8 mouse cellular contexts compared by ENCODE assay signal in the genomic region with DNA sequence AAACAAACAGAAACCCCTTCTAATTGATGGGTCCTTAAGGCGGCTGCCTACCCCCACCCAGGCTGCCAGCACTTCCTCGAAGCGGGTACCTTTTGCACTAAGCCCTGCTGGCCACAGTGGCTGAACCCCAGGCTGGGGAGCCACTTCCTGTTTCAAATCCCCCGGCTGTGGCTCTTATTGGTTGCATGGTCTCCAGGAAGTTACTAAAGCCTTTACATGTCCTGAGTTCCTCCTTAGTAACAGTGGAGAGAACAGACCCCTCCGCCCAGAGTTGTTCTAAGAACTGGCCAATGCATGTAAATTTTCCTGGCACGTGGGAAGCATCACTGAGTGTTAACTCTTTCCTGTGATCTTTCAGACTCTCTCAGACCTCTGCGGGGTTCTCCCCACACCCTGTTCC. TPM values are rescaled to one million over a fixed set of nuclear protein-coding genes. Genes with fewer than 3 reads are reported as not detected.
DNase-seq lines count a peak whose midpoint lies in the region; ATAC-seq and TF ChIP-seq lines count a peak whose summit lies in the region.

No protein-coding gene starts in this region.

- no peak; a peak in 1 of 4 replicates for TF ChIP-seq POLR2A in MEL (IDR thresholded peaks at IDR 0.05; ENCODE audit: control insufficient read depth in 1 of 2, insufficient read depth in 1 of 2, low read depth in 1 of 2, low read length in 2 of 2, poor library complexity in 1 of 2)

- H3K27ac ChIP-seq in MEL (ENCODE audit: control insufficient read depth, low read depth, low read length), result peak overlapping the region; percentile 32; the same call in 1 of the 2 replicates
- no peak overlapping the region; the same call in 1 of the 2 replicates for H3K27ac ChIP-seq in heart, embryonic 12.5 days (ENCODE audit: poor library complexity, severe bottlenecking)

- WGBS in heart, embryonic 12.5 days, result 46% methylated on average over 7 of the region's 7 CpGs

- no peak for ATAC-seq in heart, embryonic 12.5 days (ENCODE audit: insufficient number of reproducible peaks, low FRiP score)
- ATAC-seq in monocyte, adult 5-6 weeks (replicated peaks; ENCODE audit: insufficient number of reproducible peaks, low FRiP score, low TSS enrichment, poor library complexity, severe bottlenecking), result peak; percentile 80

- no peak for TF ChIP-seq RAD21 in MEL (IDR thresholded peaks at IDR 0.05; ENCODE audit: low read depth, low read length)

- no peaks in the 10 kb centered on the region for H3K27me3 ChIP-seq in MEL (ENCODE audit: control insufficient read depth in 1 of 2, insufficient read depth in 2 of 2, low read length in 2 of 2)
- H3K27me3 ChIP-seq in heart, embryonic 12.5 days (replicated peaks), result no peaks in the 10 kb centered on the region

- TF ChIP-seq CTCF in MEL (IDR thresholded peaks at IDR 0.05 in 2 of 3, conservative IDR thresholded peaks at IDR 0.05 in 1 of 3; ENCODE audit: control insufficient read depth in 1 of 3, insufficient read depth in 1 of 3, low read depth in 2 of 3, low read length in 3 of 3, poor library complexity in 1 of 3, severe bottlenecking in 1 of 3), result no peak

- no peak for TF ChIP-seq EP300 in MEL (IDR thresholded peaks at IDR 0.05; ENCODE audit: low read depth in 1 of 2, low read length in 2 of 2)

- no peak overlapping the region for H3K4me3 ChIP-seq in MEL (ENCODE audit: control insufficient read depth in 1 of 2, insufficient read depth in 1 of 2, low read depth in 2 of 2, low read length in 2 of 2)
- peak overlapping the region; percentile 35 for H3K4me3 ChIP-seq in heart, embryonic 12.5 days

- H3K9me3 ChIP-seq in MEL (replicated peaks; ENCODE audit: insufficient read depth, low read length), result no peaks in the 10 kb centered on the region
- no peaks in the 10 kb centered on the region for H3K9me3 ChIP-seq in heart, embryonic 12.5 days (replicated peaks)

- H3K4me2 ChIP-seq in heart, embryonic 12.5 days, result peak overlapping the region; percentile 59

- DNase-seq in B cell, adult 2 months, result peak; percentile 81 to 85
- DNase-seq in MEL (ENCODE audit: low read depth, low spot score), result peak; percentile 72
- peak; percentile 49 for DNase-seq in liver
- DNase-seq in adrenal gland, postnatal 4 days (ENCODE audit: low spot score in 2 of 2), result no peak
- no peak for DNase-seq in left cerebral cortex, adult 9 months (ENCODE audit: low spot score in 2 of 2)
- DNase-seq in left cerebral cortex, adult 11 months (ENCODE audit: low spot score), result no peak

- H3K9ac ChIP-seq in MEL (ENCODE audit: control insufficient read depth, low read depth, low read length, poor library complexity, severe bottlenecking), result peak overlapping the region; percentile 29; the same call in 1 of the 2 replicates
- peak overlapping the region; percentile 34; the same call in 1 of the 2 replicates for H3K9ac ChIP-seq in heart, embryonic 12.5 days

- H3K36me3 ChIP-seq in MEL (ENCODE audit: control insufficient read depth in 1 of 2, insufficient read depth in 2 of 2, low read length in 2 of 2), result peaks cover 2 to 22% of the 10 kb centered on the region in 2 experiments; a peak in 3 of 4 replicates
- peaks cover 92% of the 10 kb centered on the region for H3K36me3 ChIP-seq in heart, embryonic 12.5 days

- H3K79me2 ChIP-seq in MEL (ENCODE audit: control insufficient read depth, insufficient read depth, low read length, poor library complexity), result peaks cover 37% of the 10 kb centered on the region

- peaks cover 0 to 21% of the 10 kb centered on the region in 2 experiments; a peak in 2 of 4 replicates for H3K4me1 ChIP-seq in MEL (ENCODE audit: control insufficient read depth in 1 of 2, insufficient read depth in 2 of 2, low read length in 2 of 2)
- peaks cover 39% of the 10 kb centered on the region for H3K4me1 ChIP-seq in heart, embryonic 12.5 days (replicated peaks)

TF ChIP-seq in MEL, 35 proteins besides CTCF, POLR2A, EP300 and RAD21:
- TF ChIP-seq USF1 (IDR thresholded peaks at IDR 0.05; ENCODE audit: low read depth, low read length) (peak; percentile 44; the same call in 1 of the 2 replicates), RCOR1 (IDR thresholded peaks at IDR 0.05; ENCODE audit: low read depth, low read length) (no peak), ELF1 (IDR thresholded peaks at IDR 0.05; ENCODE audit: low read depth, low read length) (peak; percentile 75), SIN3A (IDR thresholded peaks at IDR 0.05; ENCODE audit: low read length) (peak; percentile 63)

RNA-seq across cellular contexts. Expression of a gene that starts 9.1 kb away (rescaled TPM):
- total RNA-seq in MEL (2012; rRNA removed), result 3.0 and 4.1 TPM in 2 replicates
- polyA plus RNA-seq in MEL (2012; ENCODE audit: insufficient read depth in 1 of 2, insufficient read length in 2 of 2, low read depth in 1 of 2, low replicate concordance in 2 of 2, missing spikeins in 1 of 2), result 10 to 100 TPM in 1 of 2 experiments, not detected in 1; 23.5 TPM
- polyA plus RNA-seq in heart, embryonic 12.5 days (2016; fragmentation: Nextera tagmentation; extraction: Ambion mirVana), result 7.4 and 8.1 TPM in 2 replicates
- total RNA-seq in monocyte, adult 5-6 weeks (2017), result 2.4 to 15.3 TPM (median 3.2 TPM) in 3 replicates
- 10 to 100 TPM; 36.8 to 37.2 TPM for total RNA-seq in adrenal gland, postnatal 4 days (2021)

RNA-seq across cellular contexts. Expression of a gene that starts 18.1 kb away (rescaled TPM):
- 28.4 and 32.0 TPM in 2 replicates for total RNA-seq in MEL (2012; rRNA removed)
- 10 to 100 TPM in 1 of 2 experiments, not detected in 1; 54.6 TPM for polyA plus RNA-seq in MEL (2012; ENCODE audit: insufficient read depth in 1 of 2, insufficient read length in 2 of 2, low read depth in 1 of 2, low replicate concordance in 2 of 2, missing spikeins in 1 of 2)
- 58.5 and 58.6 TPM in 2 replicates for polyA plus RNA-seq in heart, embryonic 12.5 days (2016; fragmentation: Nextera tagmentation; extraction: Ambion mirVana)
- 16.7 to 38.7 TPM (median 18.9 TPM) in 3 replicates for total RNA-seq in monocyte, adult 5-6 weeks (2017)
- 10 to 100 TPM; 36.0 to 36.5 TPM for total RNA-seq in adrenal gland, postnatal 4 days (2021)

RNA-seq across cellular contexts. Expression of a gene that starts 18.6 kb away (rescaled TPM):
- 2.5 and 4.1 TPM in 2 replicates for total RNA-seq in MEL (2012; rRNA removed)
- 10 to 100 TPM in 1 of 2 experiments, not detected in 1; 10.4 TPM for polyA plus RNA-seq in MEL (2012; ENCODE audit: insufficient read depth in 1 of 2, insufficient read length in 2 of 2, low read depth in 1 of 2, low replicate concordance in 2 of 2, missing spikeins in 1 of 2)
- 1.0 and 1.3 TPM in 2 replicates for polyA plus RNA-seq in heart, embryonic 12.5 days (2016; fragmentation: Nextera tagmentation; extraction: Ambion mirVana)
- total RNA-seq in monocyte, adult 5-6 weeks (2017), result 18.8 to 40.6 TPM (median 30.1 TPM) in 3 replicates
- 1 to 10 TPM; 1.8 TPM for total RNA-seq in adrenal gland, postnatal 4 days (2021)

RNA-seq across cellular contexts. Expression of a gene that starts 31.4 kb away (rescaled TPM):
- total RNA-seq in MEL (2012; rRNA removed), result not detected in 2 replicates
- not detected for polyA plus RNA-seq in MEL (2012; ENCODE audit: insufficient read depth in 1 of 2, insufficient read length in 2 of 2, low read depth in 1 of 2, low replicate concordance in 2 of 2, missing spikeins in 1 of 2)
- not detected in 2 replicates for polyA plus RNA-seq in heart, embryonic 12.5 days (2016; fragmentation: Nextera tagmentation; extraction: Ambion mirVana)
- total RNA-seq in monocyte, adult 5-6 weeks (2017), result not detected in 3 replicates
- total RNA-seq in adrenal gland, postnatal 4 days (2021), result 10 to 100 TPM in 1 of 2 experiments, 1 to 10 TPM in 1; 2.2 to 48.2 TPM

Comparison
In these comparisons a context has a peak if more than half of its experiments do, and no peak if none do; other contexts are left out.
1. DNase-seq: peak in B cell, adult 2 months (2 of 2), MEL (single experiment) and liver (single experiment); none in adrenal gland, postnatal 4 days (0 of 2), left cerebral cortex, adult 9 months (0 of 2) and left cerebral cortex, adult 11 months (single experiment).